Mouse (Mus musculus) lung, embryonic 14.5 days (tissue): ENCODE results near the gene Rpa3. TPM values are rescaled to one million over a fixed set of nuclear protein-coding genes. Genes with fewer than 3 reads are reported as not detected.
A peak's percentile ranks its signal among the peaks of the same experiment; 100 is the strongest.

Experiments
- ATAC-seq: fragments of 200-750 bp; cut with Nextera tagmentation; 2 replicates; pipeline ENCODE4 v1.8.0; 2017; ENCODE audit warnings: mild to moderate bottlenecking, moderate TSS enrichment, moderate library complexity; ENCODE audit not compliant: insufficient read depth
- DNase-seq: peaks from one replicate; pipeline ENCODE4 v3.0.0-alpha.2; 2015
- H3K27ac ChIP-seq: fragments of 300-500 bp; sonication (generic); 2 replicates; pipeline ENCODE4 v1.5.1; 2014; ENCODE audit warnings: low read depth, mild to moderate bottlenecking, moderate library complexity
- H3K27me3 ChIP-seq: fragments of 300-500 bp; sonication (generic); 2 replicates; pipeline ENCODE4 v1.6.1; 2014; ENCODE audit warnings: low read length, control low read depth; ENCODE audit not compliant: insufficient read depth
- H3K36me3 ChIP-seq: fragments of 300-500 bp; sonication (generic); 2 replicates; pipeline ENCODE4 v1.6.1; 2014; ENCODE audit warnings: control low read depth; ENCODE audit not compliant: insufficient read depth
- H3K4me1 ChIP-seq: fragments of 300-500 bp; sonication (generic); 2 replicates; pipeline ENCODE4 v1.6.1; 2014; ENCODE audit warnings: antibody characterized with exemption, control low read depth; ENCODE audit not compliant: insufficient read depth
- H3K4me2 ChIP-seq: fragments of 300-500 bp; sonication (generic); 2 replicates; pipeline ENCODE4 v1.6.1; 2014; ENCODE audit warnings: mild to moderate bottlenecking
- H3K4me3 ChIP-seq: fragments of 300-500 bp; sonication (generic); 2 replicates; pipeline ENCODE4 v1.5.1; 2014; ENCODE audit warnings: low read depth, low read length
- H3K9ac ChIP-seq: fragments of 300-500 bp; sonication (generic); 2 replicates; pipeline ENCODE4 v1.6.1; 2014
- H3K9me3 ChIP-seq: fragments of 300-500 bp; sonication (generic); 2 replicates; pipeline ENCODE4 v1.6.1; 2016; ENCODE audit warnings: low read depth, low read length, control low read depth
- CTCF ChIP-seq: IDR thresholded peaks from 2 replicates; pipeline ENCODE4 v1.5.1; 2016; ENCODE audit warnings: antibody characterized with exemption, low read depth
- WGBS: fragments of 180-500 bp; shearing (Covaris S2); extraction: QIAGEN DNeasy Blood & Tissue Kit; methylation state at CpG from one replicate; pipeline ENCODE4 v1.1.7; 2014; 5-methylcytosine and 5-hydroxymethylcytosine counted together
- polyA plus RNA-seq: library from polyadenylated mRNA; unstranded; fragments of >200 nt; fragmentation: Nextera tagmentation; extraction: Ambion mirVana; gene quantifications from 2 replicates; pipeline ENCODE4 v1.2.1, GENCODE M21; 2014

Gene Rpa3
- 177 and 191 TPM in 2 replicates for polyA plus RNA-seq

- Histone ChIP-seq H3K4me3 (peak within 1 kb of the TSS; percentile 78), H3K9ac (peak within 1 kb of the TSS; percentile 85), H3K27me3 (no peaks in the 10 kb centered on the region), H3K36me3 (peaks cover 18% of the 10 kb centered on the region; the same call in 1 of the 2 replicates), H3K9me3 (no peaks in the 10 kb centered on the region), H3K4me2 (peak within 1 kb of the TSS; percentile 82), H3K4me1 (0 out of 2 replicates have a peak, but pooled peaks cover 4% of the 10 kb centered on the region), H3K27ac (peak within 1 kb of the TSS; percentile 69; the same call in 1 of the 2 replicates)
- peak; percentile 99 for DNase-seq
- ATAC-seq = peak; percentile 100
- WGBS = under 1% methylated on average over 64 of the region's 64 CpGs
- TF ChIP-seq CTCF = no peak
These were observed at the start of gene Rpa3, which contains the start of the genes Umad1 and Gm45062 for GRCm38 (mm10) chr6:8259004-8259666. Gene Rpa3 (minus strand): TSS chr6:8259173. Gene Umad1 (plus strand): TSS chr6:8259288. Gene Gm45062 (plus strand): TSS chr6:8259450.

GRCm38 (mm10) chr6:8307878-8308775 is 49.2 kb upstream of the Rpa3 start:
- TF ChIP-seq CTCF = no peak
- Histone ChIP-seq H3K27ac (no peak overlapping the region), H3K36me3 (no peaks in the 10 kb centered on the region), H3K4me3 (no peak overlapping the region), H3K9ac (no peak overlapping the region), H3K27me3 (no peaks in the 10 kb centered on the region), H3K4me1 (no peaks in the 10 kb centered on the region), H3K4me2 (no peak overlapping the region), H3K9me3 (no peaks in the 10 kb centered on the region)
- no peak for ATAC-seq
- no peak for DNase-seq
- WGBS = 76% methylated on average over 6 of the region's 6 CpGs

- no peak for DNase-seq
- Histone ChIP-seq H3K27ac (no peak overlapping the region), H3K4me3 (no peak overlapping the region), H3K4me1 (no peaks in the 10 kb centered on the region), H3K9ac (no peak overlapping the region), H3K9me3 (no peaks in the 10 kb centered on the region), H3K27me3 (no peaks in the 10 kb centered on the region), H3K36me3 (no peaks in the 10 kb centered on the region), H3K4me2 (no peak overlapping the region)
- ATAC-seq = no peak
- TF ChIP-seq CTCF = no peak
- WGBS = 89% methylated on average over 6 of the region's 6 CpGs
These were observed 40.3 kb upstream of the Rpa3 start for GRCm38 (mm10) chr6:8299066-8299863.

GRCm38 (mm10) chr6:8294048-8294784 is 35.2 kb upstream of the Rpa3 start:
- H3K27me3 ChIP-seq = no peaks in the 10 kb centered on the region
- DNase-seq = no peak

GRCm38 (mm10) chr6:8288755-8289580 is 30.0 kb upstream of the Rpa3 start:
- DNase-seq = no peak
- 83% methylated on average over 4 of the region's 4 CpGs for WGBS
- no peak for TF ChIP-seq CTCF
- no peaks in the 10 kb centered on the region for H3K27me3 ChIP-seq
- H3K9ac ChIP-seq = no peak overlapping the region
- no peaks in the 10 kb centered on the region for H3K4me1 ChIP-seq
- 0 out of 2 replicates have a peak, but pooled peaks cover 3% of the 10 kb centered on the region for H3K36me3 ChIP-seq
- ATAC-seq = no peak
- no peak overlapping the region for H3K4me3 ChIP-seq
- no peaks in the 10 kb centered on the region for H3K9me3 ChIP-seq
- H3K4me2 ChIP-seq = no peak overlapping the region
- H3K27ac ChIP-seq = no peak overlapping the region

More at GRCm38 (mm10) chr6:8294048-8294784, 35.2 kb upstream of the Rpa3 start:
- no peak for ATAC-seq
- Histone ChIP-seq H3K4me1 (no peaks in the 10 kb centered on the region), H3K9me3 (no peaks in the 10 kb centered on the region), H3K4me3 (no peak overlapping the region), H3K9ac (no peak overlapping the region), H3K36me3 (no peaks in the 10 kb centered on the region), H3K27ac (no peak overlapping the region), H3K4me2 (no peak overlapping the region)
- no peak for TF ChIP-seq CTCF
- 86% methylated on average over 4 of the region's 4 CpGs for WGBS
